Mouse (Mus musculus): ENCODE measurements around the gene Ano2.

- TF ChIP-seq E2F4 (IDR thresholded peaks at IDR 0.05; ENCODE audit: insufficient read depth) (no peak), MAX (IDR thresholded peaks at IDR 0.05; ENCODE audit: low read depth) (no peak)
These were observed 224.2 kb downstream of the Ano2 start for GRCm38 (mm10) chr6:125914446-125914845.

Data from myocyte (in vitro differentiated cells).